Mouse (Mus musculus) embryonic facial prominence, embryonic 14.5 days (tissue): Measurements from ENCODE around the gene Arhgef3. TPM values are rescaled to one million over a fixed set of nuclear protein-coding genes. Genes with fewer than 3 reads are reported as not detected.
A peak's percentile ranks its signal among the peaks of the same experiment; 100 is the strongest.

Source experiments
- ATAC-seq: fragments of 200-750 bp; cut with Nextera tagmentation; 2 replicates; pipeline ENCODE4 v1.8.0; 2017; ENCODE audit warnings: low read depth, moderate number of reproducible peaks, moderate TSS enrichment
- DNase-seq: peaks from one replicate; pipeline ENCODE4 v3.0.0-alpha.2; 2015; ENCODE audit warnings: low spot score
- H3K27ac ChIP-seq: fragments of 300-500 bp; sonication (generic); replicated peaks from 2 replicates; pipeline ENCODE4 v1.5.1; 2014; ENCODE audit warnings: low read depth, mild to moderate bottlenecking, low read length, moderate library complexity
- H3K27me3 ChIP-seq: fragments of 300-500 bp; sonication (generic); replicated peaks from 2 replicates; pipeline ENCODE4 v1.6.1; 2014; ENCODE audit warnings: low read length; ENCODE audit not compliant: control insufficient read depth, insufficient read depth
- H3K36me3 ChIP-seq: fragments of 300-500 bp; sonication (generic); 2 replicates; pipeline ENCODE4 v1.6.1; 2014; ENCODE audit warnings: low read length, mixed read lengths; ENCODE audit not compliant: control insufficient read depth, insufficient read depth
- H3K4me1 ChIP-seq: fragments of 300-500 bp; sonication (generic); 2 replicates; pipeline ENCODE4 v1.6.1; 2014; ENCODE audit warnings: antibody characterized with exemption, low read length; ENCODE audit not compliant: control insufficient read depth, insufficient read depth
- H3K4me2 ChIP-seq: fragments of 300-500 bp; sonication (generic); 2 replicates; pipeline ENCODE4 v1.6.1; 2014; ENCODE audit warnings: low read depth, mild to moderate bottlenecking, low read length, moderate library complexity, mixed read lengths
- H3K4me3 ChIP-seq: fragments of 300-500 bp; sonication (generic); 2 replicates; pipeline ENCODE4 v1.5.1; 2014; ENCODE audit warnings: low read depth, mild to moderate bottlenecking, low read length
- H3K9ac ChIP-seq: fragments of 300-500 bp; sonication (generic); 2 replicates; pipeline ENCODE4 v1.6.1; 2014; ENCODE audit warnings: low read depth, mild to moderate bottlenecking, low read length, moderate library complexity, mixed read lengths
- H3K9me3 ChIP-seq: fragments of 300-500 bp; sonication (generic); 2 replicates; pipeline ENCODE4 v1.6.1; 2016; ENCODE audit warnings: low read length; ENCODE audit not compliant: control insufficient read depth
- WGBS: fragments of 180-500 bp; shearing (Covaris S2); extraction: QIAGEN DNeasy Blood & Tissue Kit; methylation state at CpG from one replicate; pipeline ENCODE4 v1.1.7; 2014; 5-methylcytosine and 5-hydroxymethylcytosine counted together
- polyA plus RNA-seq: library from polyadenylated mRNA; unstranded; fragments of >200 nt; fragmentation: Nextera tagmentation; extraction: Ambion mirVana; gene quantifications from 2 replicates; pipeline ENCODE4 v1.2.1, GENCODE M21; 2014

Arhgef3 gene
- polyA plus RNA-seq, 1 experiment from 2014 or later: 15.3 TPM

DNA sequence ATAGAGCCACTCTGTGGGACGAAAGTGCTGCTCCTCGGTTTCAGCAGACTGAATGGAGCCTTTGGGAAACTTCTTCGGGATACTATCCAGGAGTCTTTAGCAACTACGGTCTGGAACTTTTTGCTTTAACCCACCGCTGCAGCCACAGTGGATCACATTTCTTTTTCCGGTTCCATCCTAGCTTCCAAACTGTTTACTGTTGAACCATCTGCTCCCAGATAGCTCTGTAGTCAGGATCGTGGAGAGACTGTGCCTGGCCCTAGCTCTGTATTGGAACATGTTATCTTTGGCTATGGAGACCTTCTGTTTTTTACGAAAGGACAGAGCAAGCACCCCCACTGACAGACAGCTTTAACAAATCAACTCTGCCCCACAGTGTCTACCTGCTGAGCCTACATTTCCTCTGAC is 257.0 kb downstream of the Arhgef3 start:
- Histone ChIP-seq H3K27ac (no peak overlapping the region; the same call in 1 of the 2 replicates), H3K36me3 (no peaks in the 10 kb centered on the region), H3K9me3 (no peaks in the 10 kb centered on the region), H3K4me2 (no peak overlapping the region), H3K4me3 (no peak overlapping the region), H3K9ac (no peak overlapping the region), H3K4me1 (peaks cover 12% of the 10 kb centered on the region), H3K27me3 (no peaks in the 10 kb centered on the region)
- ATAC-seq (no peak), DNase-seq (peak; percentile 30)
- WGBS: 43% methylated on average over 8 of the region's 8 CpGs

DNA sequence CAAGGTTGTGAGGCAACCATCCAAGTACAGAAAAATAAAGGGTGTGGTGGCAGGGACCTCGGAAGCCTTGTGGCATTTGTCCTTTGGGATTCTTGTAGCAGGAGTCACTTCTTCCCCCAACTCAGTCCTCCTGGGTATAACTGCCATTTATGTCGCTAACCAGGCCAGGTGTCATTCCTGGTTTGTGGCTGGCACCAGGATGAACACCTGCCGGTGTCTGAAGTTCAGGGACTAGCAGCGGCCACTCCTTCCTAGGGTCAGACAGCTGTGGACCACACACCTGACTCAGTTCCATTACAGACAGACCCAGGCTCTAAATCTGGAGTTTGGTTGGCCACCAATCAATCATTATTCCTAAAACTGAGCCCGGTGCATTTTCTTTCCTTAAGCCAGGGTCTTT is 258.8 kb downstream of the Arhgef3 start:
- 72% methylated on average over 5 of the region's 5 CpGs for WGBS
- H3K4me3 ChIP-seq: no peak overlapping the region
- H3K27ac ChIP-seq: no peak overlapping the region
- H3K36me3 ChIP-seq: no peaks in the 10 kb centered on the region
- H3K9me3 ChIP-seq: no peaks in the 10 kb centered on the region
- H3K4me2 ChIP-seq: no peak overlapping the region
- no peaks in the 10 kb centered on the region for H3K27me3 ChIP-seq
- H3K4me1 ChIP-seq: peaks cover 10% of the 10 kb centered on the region
- ATAC-seq (no peak), DNase-seq (no peak)
- no peak overlapping the region for H3K9ac ChIP-seq

- Histone ChIP-seq H3K9me3 (no peaks in the 10 kb centered on the region), H3K27me3 (no peaks in the 10 kb centered on the region), H3K4me2 (no peak overlapping the region), H3K9ac (no peak overlapping the region), H3K27ac (no peak overlapping the region), H3K4me3 (no peak overlapping the region), H3K4me1 (peaks cover 7% of the 10 kb centered on the region), H3K36me3 (no peaks in the 10 kb centered on the region)
- ATAC-seq: no peak
- WGBS: 46% methylated on average over 5 of the region's 5 CpGs
- DNase-seq: no peak
Observed at GRCm38 (mm10) chr14:27376115-27376648, 261.5 kb downstream of the Arhgef3 start.

DNA sequence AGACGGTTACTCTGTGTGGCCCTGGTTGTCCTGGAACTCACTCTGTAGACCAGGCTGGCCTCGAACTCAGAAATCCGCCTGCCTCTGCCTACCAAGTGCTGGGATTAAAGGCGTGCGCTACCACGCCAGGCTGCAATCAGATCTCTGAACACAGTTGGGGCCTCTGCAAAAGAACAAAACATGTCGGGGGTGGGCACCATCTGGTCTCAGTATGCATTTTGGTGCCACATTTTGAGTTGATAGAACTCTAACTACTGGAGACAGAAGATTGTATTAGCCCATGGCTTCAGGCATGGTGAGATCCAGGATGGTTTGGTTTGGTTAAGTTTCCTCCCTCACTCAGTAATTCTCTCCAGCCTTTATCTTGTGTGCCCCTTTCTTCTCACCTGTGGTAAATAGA is 264.0 kb downstream of the Arhgef3 start:
- Histone ChIP-seq H3K4me1 (peaks cover 7% of the 10 kb centered on the region; the same call in 1 of the 2 replicates), H3K27me3 (no peaks in the 10 kb centered on the region), H3K9me3 (no peaks in the 10 kb centered on the region), H3K27ac (no peak overlapping the region), H3K36me3 (no peaks in the 10 kb centered on the region), H3K4me2 (no peak overlapping the region), H3K9ac (no peak overlapping the region), H3K4me3 (no peak overlapping the region)
- 92% methylated on average over 7 of the region's 7 CpGs for WGBS
- DNase-seq: no peak
- ATAC-seq: no peak

- Histone ChIP-seq H3K9ac (no peak overlapping the region), H3K27ac (no peak overlapping the region), H3K27me3 (no peaks in the 10 kb centered on the region), H3K36me3 (no peaks in the 10 kb centered on the region), H3K4me2 (no peak overlapping the region), H3K9me3 (no peaks in the 10 kb centered on the region), H3K4me3 (no peak overlapping the region), H3K4me1 (peaks cover 7% of the 10 kb centered on the region; the same call in 1 of the 2 replicates)
- ATAC-seq: no peak
- WGBS: 81% methylated on average over 12 of the region's 12 CpGs
- no peak for DNase-seq
Observed at GRCm38 (mm10) chr14:27379404-27379803, 264.7 kb downstream of the Arhgef3 start.

DNA sequence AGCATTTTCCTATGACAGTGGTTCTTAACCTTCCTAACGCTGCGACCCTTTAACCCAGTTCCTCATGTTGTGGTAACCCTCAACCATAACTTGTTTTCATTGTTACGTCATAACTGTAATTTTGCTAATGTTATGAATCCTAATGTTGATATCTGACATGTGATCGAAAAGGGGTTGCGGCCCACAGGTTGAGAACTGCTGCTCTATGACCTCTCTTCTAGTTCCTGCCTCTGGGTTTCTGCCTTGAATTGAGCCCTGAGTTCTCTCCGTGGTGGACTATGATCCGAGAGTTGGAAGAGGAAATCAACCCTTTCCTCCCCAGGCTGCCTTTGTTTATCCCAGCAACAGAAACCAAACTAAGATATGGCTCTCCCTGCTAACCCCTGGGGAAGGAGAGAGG is 266.8 kb downstream of the Arhgef3 start:
- Histone ChIP-seq H3K4me1 (0 out of 2 replicates have a peak, but pooled peaks cover 3% of the 10 kb centered on the region), H3K36me3 (no peaks in the 10 kb centered on the region), H3K9ac (no peak overlapping the region), H3K4me3 (no peak overlapping the region), H3K27ac (no peak overlapping the region), H3K4me2 (no peak overlapping the region), H3K9me3 (no peaks in the 10 kb centered on the region), H3K27me3 (no peaks in the 10 kb centered on the region)
- 79% methylated on average over 7 of the region's 7 CpGs for WGBS
- ATAC-seq (no peak), DNase-seq (no peak)

GRCm38 (mm10) chr14:27383321-27383830 is 268.7 kb downstream of the Arhgef3 start:
- Histone ChIP-seq H3K4me2 (no peak overlapping the region), H3K4me3 (no peak overlapping the region), H3K9me3 (no peaks in the 10 kb centered on the region), H3K4me1 (no peaks in the 10 kb centered on the region), H3K27ac (no peak overlapping the region), H3K27me3 (no peaks in the 10 kb centered on the region), H3K36me3 (no peaks in the 10 kb centered on the region), H3K9ac (no peak overlapping the region)
- WGBS: 84% methylated on average over 5 of the region's 5 CpGs
- ATAC-seq (no peak), DNase-seq (no peak)

DNA sequence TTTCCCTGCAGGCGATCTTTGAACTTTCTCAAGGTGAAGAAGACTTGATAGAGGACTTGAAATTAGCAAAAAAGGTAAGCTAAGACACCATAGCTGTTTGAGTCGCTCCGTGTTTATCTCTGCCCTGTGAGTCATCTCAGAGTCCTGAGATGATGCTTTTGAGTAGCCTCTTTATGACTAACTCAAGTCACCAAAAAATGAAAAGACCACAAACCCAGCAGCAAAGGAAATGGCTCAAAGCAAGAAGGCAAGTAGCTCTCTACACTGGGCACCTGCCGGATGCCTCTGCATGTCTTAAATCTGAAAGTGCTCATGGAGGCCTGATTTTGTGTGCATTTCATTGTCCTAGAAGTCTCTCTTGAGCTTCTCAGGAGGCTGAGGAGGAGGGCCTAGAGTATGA is 269.4 kb downstream of the Arhgef3 start:
- H3K4me2 ChIP-seq: no peak overlapping the region
- no peaks in the 10 kb centered on the region for H3K9me3 ChIP-seq
- H3K27me3 ChIP-seq: no peaks in the 10 kb centered on the region
- no peaks in the 10 kb centered on the region for H3K36me3 ChIP-seq
- WGBS: 91% methylated on average over 4 of the region's 4 CpGs
- H3K27ac ChIP-seq: no peak overlapping the region
- no peak overlapping the region for H3K9ac ChIP-seq
- no peak for DNase-seq
- H3K4me1 ChIP-seq: no peaks in the 10 kb centered on the region
- ATAC-seq: no peak
- H3K4me3 ChIP-seq: no peak overlapping the region

- H3K9ac ChIP-seq: no peak overlapping the region
- no peak overlapping the region for H3K4me3 ChIP-seq
- H3K4me1 ChIP-seq: no peaks in the 10 kb centered on the region
- H3K9me3 ChIP-seq: no peaks in the 10 kb centered on the region
- ATAC-seq (no peak), DNase-seq (no peak)
- H3K36me3 ChIP-seq: no peaks in the 10 kb centered on the region
- no peak overlapping the region for H3K27ac ChIP-seq
- no peak overlapping the region for H3K4me2 ChIP-seq
- H3K27me3 ChIP-seq: no peaks in the 10 kb centered on the region
Observed at GRCm38 (mm10) chr14:27388616-27389015, 273.9 kb downstream of the Arhgef3 start.
